In the genomic region with DNA sequence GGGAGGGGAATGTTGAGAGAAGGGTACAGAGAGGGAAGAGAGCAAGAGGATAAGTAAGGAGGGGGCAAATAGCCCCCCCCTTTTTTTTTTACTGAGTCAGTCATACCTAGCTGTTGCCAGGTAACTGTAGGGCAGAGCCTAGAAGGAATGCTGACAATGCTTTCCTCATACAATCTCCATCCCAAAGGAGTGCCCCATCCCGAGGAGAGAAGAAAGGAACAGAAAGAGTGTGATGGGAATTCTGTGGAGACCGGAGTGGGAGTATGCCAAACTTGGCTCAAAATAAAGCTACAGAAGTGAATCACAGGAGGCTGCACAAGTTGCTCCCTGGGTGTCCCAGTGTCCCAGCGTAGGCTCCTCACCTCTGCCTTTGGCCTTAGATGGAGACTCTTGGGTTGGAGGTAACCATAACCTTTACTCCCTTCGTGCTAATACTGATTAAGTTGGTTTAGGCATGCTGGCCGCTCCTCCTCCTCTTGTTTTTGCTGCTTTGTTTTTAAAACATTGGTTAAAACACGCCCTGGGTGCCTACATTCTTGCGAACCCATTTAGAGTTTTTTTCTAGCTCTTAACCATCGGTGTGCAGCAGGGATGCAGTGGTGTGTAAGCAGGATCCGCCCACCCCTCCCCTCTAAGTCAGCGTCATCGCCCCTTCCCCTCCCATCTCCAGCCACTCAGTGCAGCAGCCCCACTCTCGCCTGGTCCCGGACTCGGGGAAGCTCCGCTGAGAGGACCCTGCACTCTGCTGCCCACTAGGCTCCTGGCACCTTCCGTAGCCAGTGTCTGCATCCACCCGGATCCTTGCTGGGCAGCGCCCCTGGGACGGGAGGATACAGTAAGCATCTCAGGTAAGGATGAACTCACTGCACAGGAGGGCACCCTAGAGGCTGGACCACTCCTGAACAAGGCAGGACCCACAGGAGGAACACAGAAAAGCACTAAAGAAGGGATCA, we compare ENCODE assay signal across 9 mouse cellular contexts. TPM values are rescaled to one million over a fixed set of nuclear protein-coding genes. Genes with fewer than 3 reads are reported as not detected.
A peak's percentile ranks its signal among the peaks of the same experiment; 100 is the strongest.
DNase-seq lines count a peak whose midpoint lies in the region; ATAC-seq and TF ChIP-seq lines count a peak whose summit lies in the region.
"Had no signal": no experiment of that assay in that cellular context is flagged by ENCODE, and none has a peak within 500 bp of the region (broad histone marks: within the 10 kb centered on the region; RNA-seq: fewer than 3 reads in every experiment).

A gene (plus strand): TSS at position 691 of the 953 bp plus-strand sequence.

- intact Hi-C loops in heart, adult 2 months (cut with DNase I) = no loop called here

- POLR2A ChIA-PET in Patski (lab: Charles Lee) = no interaction called here

- TF ChIP-seq POLR2A in heart, adult 2 months (IDR thresholded peaks at IDR 0.05; ENCODE audit: insufficient read depth, low read depth, low read length) = no peak

- in situ Hi-C loops in Patski (cut with MboI; ENCODE audit: low pct_unique_long_range_greater_than_20kb) = loop anchor here (5.0 to 10.0 kb wide), 2 partner anchors 36 to 278 kb away; a partner anchor contains a TSS

- TF ChIP-seq EP300 in heart, adult 2 months (IDR thresholded peaks at IDR 0.05; ENCODE audit: insufficient read depth, low read depth, low read length) = no peak

- peak within 1 kb of the TSS; percentile 57 for H3K4me3 ChIP-seq in heart, embryonic 10.5 days
- no peak within 1 kb of the TSS for H3K4me3 ChIP-seq in heart, adult 2 months
- peak within 1 kb of the TSS; percentile 47 for H3K4me3 ChIP-seq in embryonic facial prominence, embryonic 15.5 days (replicated peaks)
- H3K4me3 ChIP-seq in hindbrain, postnatal 0 days (ENCODE audit: low read length) = peak within 1 kb of the TSS; percentile 39
- peak within 1 kb of the TSS; percentile 38 for H3K4me3 ChIP-seq in midbrain, embryonic 12.5 days

- H3K36me3 ChIP-seq in heart, embryonic 10.5 days = no peaks in the 10 kb centered on the region
- H3K36me3 ChIP-seq in heart, adult 2 months (ENCODE audit: control insufficient read depth, insufficient read depth, low read length) = no peaks in the 10 kb centered on the region
- no peaks in the 10 kb centered on the region for H3K36me3 ChIP-seq in embryonic facial prominence, embryonic 15.5 days
- H3K36me3 ChIP-seq in hindbrain, postnatal 0 days (ENCODE audit: insufficient read depth, low read length) = no peaks in the 10 kb centered on the region
- H3K36me3 ChIP-seq in midbrain, embryonic 12.5 days = no peaks in the 10 kb centered on the region

- H3K4me1 ChIP-seq in heart, embryonic 10.5 days = peaks cover 16% of the 10 kb centered on the region
- H3K4me1 ChIP-seq in heart, adult 2 months (ENCODE audit: control insufficient read depth, insufficient read depth, low read length) = no peaks in the 10 kb centered on the region
- peaks cover 10% of the 10 kb centered on the region for H3K4me1 ChIP-seq in embryonic facial prominence, embryonic 15.5 days
- peaks cover 9% of the 10 kb centered on the region for H3K4me1 ChIP-seq in hindbrain, postnatal 0 days (ENCODE audit: insufficient read depth, low read length)
- peaks cover 9% of the 10 kb centered on the region; the same call in 1 of the 2 replicates for H3K4me1 ChIP-seq in midbrain, embryonic 12.5 days

- H3K4me2 ChIP-seq in embryonic facial prominence, embryonic 15.5 days (replicated peaks) = peak within 1 kb of the TSS; percentile 67
- peak within 1 kb of the TSS; percentile 74 for H3K4me2 ChIP-seq in hindbrain, postnatal 0 days (ENCODE audit: low read depth, low read length)
- peak within 1 kb of the TSS; percentile 67 for H3K4me2 ChIP-seq in midbrain, embryonic 12.5 days (replicated peaks)

- DNase-seq in heart, embryonic 10.5 days (ENCODE audit: low spot score) = peak; percentile 80
- DNase-seq in heart, adult 2 months = no peak
- no peak for DNase-seq in Patski (ENCODE audit: low read depth, low spot score)
- peak; percentile 66 for DNase-seq in hindbrain, postnatal 0 days (ENCODE audit: low spot score)
- DNase-seq in yolk sac, embryonic 10.5 days (ENCODE audit: low spot score) = peak; percentile 46
- no peak for DNase-seq in spleen, postnatal 36 days (ENCODE audit: low spot score in 2 of 2)

- no peak within 1 kb of the TSS for H3K9ac ChIP-seq in heart, adult 2 months (ENCODE audit: low read depth, low read length)
- H3K9ac ChIP-seq in embryonic facial prominence, embryonic 15.5 days = peak within 1 kb of the TSS; percentile 16
- H3K9ac ChIP-seq in hindbrain, postnatal 0 days (replicated peaks; ENCODE audit: low read length) = peak within 1 kb of the TSS; percentile 46
- H3K9ac ChIP-seq in midbrain, embryonic 12.5 days (replicated peaks) = peak within 1 kb of the TSS; percentile 47; the same call in 1 of the 2 replicates

- peak; percentile 31 for ATAC-seq in Patski
- ATAC-seq in embryonic facial prominence, embryonic 15.5 days (ENCODE audit: insufficient number of reproducible peaks, low FRiP score, low TSS enrichment, low read depth) = peak; percentile 79
- ATAC-seq in hindbrain, postnatal 0 days = peak; percentile 85
- peak; percentile 86 for ATAC-seq in midbrain, embryonic 12.5 days (ENCODE audit: low FRiP score, low read depth)

- CTCF ChIA-PET in Patski (lab: Charles Lee) = interaction anchor here (0.6 to 1.0 kb wide), 2 partner anchors 51 to 148 kb away, joined by 3 to 4 read pairs; no protein-coding TSS in a partner anchor

- 0 out of 2 replicates have a peak, but pooled peaks cover 8% of the 10 kb centered on the region for H3K27me3 ChIP-seq in heart, embryonic 10.5 days (ENCODE audit: insufficient read depth, poor library complexity, severe bottlenecking)
- no peaks in the 10 kb centered on the region for H3K27me3 ChIP-seq in heart, adult 2 months (ENCODE audit: control insufficient read depth, insufficient read depth, low read length)
- no peaks in the 10 kb centered on the region for H3K27me3 ChIP-seq in Patski
- peaks cover 5% of the 10 kb centered on the region; the same call in 1 of the 2 replicates for H3K27me3 ChIP-seq in embryonic facial prominence, embryonic 15.5 days
- no peaks in the 10 kb centered on the region for H3K27me3 ChIP-seq in hindbrain, postnatal 0 days (ENCODE audit: insufficient read depth, low read length)
- peaks cover 17% of the 10 kb centered on the region for H3K27me3 ChIP-seq in midbrain, embryonic 12.5 days
- H3K27me3 ChIP-seq: CH12.LX had no signal

- TF ChIP-seq CTCF in heart, adult 2 months (IDR thresholded peaks at IDR 0.05) = no peak
- TF ChIP-seq CTCF in Patski (IDR thresholded peaks at IDR 0.05) = peak; percentile 18
- TF ChIP-seq CTCF in hindbrain, postnatal 0 days (IDR thresholded peaks at IDR 0.05; ENCODE audit: low read depth) = peak; percentile 55

- H3K27ac ChIP-seq in heart, embryonic 10.5 days = peak within 1 kb of the TSS; percentile 57; the same call in 1 of the 2 replicates
- no peak within 1 kb of the TSS for H3K27ac ChIP-seq in heart, adult 2 months
- 0 out of 2 replicates have a peak within 1 kb of the TSS, but pooled peaks have one; percentile 31 for H3K27ac ChIP-seq in embryonic facial prominence, embryonic 15.5 days (replicated peaks)
- no peak within 1 kb of the TSS for H3K27ac ChIP-seq in hindbrain, postnatal 0 days
- no peak within 1 kb of the TSS for H3K27ac ChIP-seq in midbrain, embryonic 12.5 days (replicated peaks)

- WGBS in heart, embryonic 10.5 days = 6% methylated on average over 19 of the region's 19 CpGs
- 8% methylated on average over 19 of the region's 19 CpGs for WGBS in heart, adult 2 months
- WGBS in embryonic facial prominence, embryonic 15.5 days = 3% methylated on average over 19 of the region's 19 CpGs
- under 1% methylated on average over 19 of the region's 19 CpGs for WGBS in hindbrain, postnatal 0 days
- 1% methylated on average over 19 of the region's 19 CpGs for WGBS in midbrain, embryonic 12.5 days

- H3K9me3 ChIP-seq in heart, embryonic 10.5 days = no peaks in the 10 kb centered on the region
- H3K9me3 ChIP-seq in embryonic facial prominence, embryonic 15.5 days (replicated peaks) = no peaks in the 10 kb centered on the region
- H3K9me3 ChIP-seq in hindbrain, postnatal 0 days (ENCODE audit: low read length) = no peaks in the 10 kb centered on the region
- H3K9me3 ChIP-seq in midbrain, embryonic 12.5 days = no peaks in the 10 kb centered on the region

- H3K79me2 ChIP-seq in heart, adult 2 months (replicated peaks; ENCODE audit: control insufficient read depth, insufficient read depth, low read length) = no peaks in the 10 kb centered on the region

RNA-seq across cellular contexts. Expression of the gene that starts here (rescaled TPM):
- polyA plus RNA-seq in heart, embryonic 10.5 days (2016; fragmentation: Nextera tagmentation; extraction: Ambion mirVana) = 8.1 and 9.2 TPM in 2 replicates
- total RNA-seq in heart, adult 2 months (2021) = under 1 TPM; 0.30 to 0.37 TPM
- polyA plus RNA-seq in heart, adult 2 months (2012; rRNA removed) = 0.16 and 0.56 TPM in 2 replicates
- polyA plus RNA-seq in Patski (2021) = 2.7 TPM
- polyA plus RNA-seq in embryonic facial prominence, embryonic 15.5 days (2015; fragmentation: Nextera tagmentation; extraction: Ambion mirVana) = 54.5 and 64.6 TPM in 2 replicates
- 5.0 and 8.6 TPM in 2 replicates for total RNA-seq in hindbrain, postnatal 0 days (2014; rRNA removed)
- 9.6 and 10.8 TPM in 2 replicates for polyA plus RNA-seq in hindbrain, postnatal 0 days (2015; fragmentation: Nextera tagmentation; extraction: Ambion mirVana)
- polyA plus RNA-seq in midbrain, embryonic 12.5 days (2016; fragmentation: Nextera tagmentation; extraction: Ambion mirVana) = 2.4 and 3.2 TPM in 2 replicates
- total RNA-seq: CH12.LX had no signal

Comparison
In these comparisons a context has a peak if more than half of its experiments do, and no peak if none do; other contexts are left out.
1. DNase-seq: peak in heart, embryonic 10.5 days (single experiment), hindbrain, postnatal 0 days (single experiment) and yolk sac, embryonic 10.5 days (single experiment); none in heart, adult 2 months (0 of 2), Patski (single experiment) and spleen, postnatal 36 days (0 of 2).
2. H3K27ac ChIP-seq: peak in heart, embryonic 10.5 days (single experiment) and embryonic facial prominence, embryonic 15.5 days (single experiment); none in heart, adult 2 months (single experiment), hindbrain, postnatal 0 days (single experiment) and midbrain, embryonic 12.5 days (single experiment).
3. ATAC-seq: peak in every context shown above with its lines; median percentile 86 in midbrain, embryonic 12.5 days; 85 in hindbrain, postnatal 0 days; 79 in embryonic facial prominence, embryonic 15.5 days; 31 in Patski.
4. Peak in every context shown above with its lines, with median percentiles within 50 percentile points of each other: H3K4me2 ChIP-seq.